Mouse (Mus musculus) layer of hippocampus, adult 2 months (tissue): Measurements from ENCODE around the gene Add2. TPM values are rescaled to one million over a fixed set of nuclear protein-coding genes. Genes with fewer than 3 reads are reported as not detected.
A peak's percentile ranks its signal among the peaks of the same experiment; 100 is the strongest.

ENCODE experiments used
- DNase-seq, 2 experiments: peaks; one replicate each; pipeline ENCODE4 v3.0.0; 2022; ENCODE audit warnings: low spot score in 2 of 2
- H3K27ac ChIP-seq: fragments of 200-600 bp; 2 replicates; pipeline ENCODE4 v1.8.1; 2022
- H3K4me3 ChIP-seq: fragments of 200-600 bp; 2 replicates; pipeline ENCODE4 v1.8.1; 2022; ENCODE audit warnings: mild to moderate bottlenecking
- CTCF ChIP-seq: fragments of 200-600 bp; conservative IDR thresholded peaks from 2 replicates; pipeline ENCODE4 v1.8.1; 2022; ENCODE audit warnings: antibody characterized with exemption, mild to moderate bottlenecking, moderate library complexity
- total RNA-seq, 2 experiments: library from RNA; stranded (reverse); gene quantifications; 2 replicates each; pipeline ENCODE4 v1.2.3; 2021

The Add2 gene
- total RNA-seq, 2 experiments from 2014 or later: 277 to 286 TPM

DNA sequence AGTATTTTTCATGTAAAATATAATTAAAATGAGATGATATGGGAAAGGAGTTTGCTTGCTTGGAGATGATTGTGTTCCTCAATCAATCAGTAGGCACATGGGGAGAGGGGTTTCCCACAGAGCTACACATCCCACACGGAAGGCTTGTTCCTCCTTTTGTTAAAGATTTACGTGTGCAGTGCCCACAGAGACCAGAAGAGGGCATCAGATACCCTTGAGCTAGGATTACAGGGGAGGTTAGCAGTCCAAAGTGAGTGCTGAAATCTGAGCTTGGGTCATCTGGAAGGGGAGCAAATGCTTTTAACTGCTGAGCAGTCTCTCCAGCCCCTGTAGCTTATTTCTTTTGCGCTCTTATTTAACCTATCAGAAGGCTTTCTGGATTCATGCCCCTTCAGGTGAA is 7.5 kb upstream of the Add2 start:
- no peak overlapping the region for H3K27ac ChIP-seq
- TF ChIP-seq CTCF: peak; percentile 81
- no peak overlapping the region for H3K4me3 ChIP-seq
- DNase-seq: no peak

DNA sequence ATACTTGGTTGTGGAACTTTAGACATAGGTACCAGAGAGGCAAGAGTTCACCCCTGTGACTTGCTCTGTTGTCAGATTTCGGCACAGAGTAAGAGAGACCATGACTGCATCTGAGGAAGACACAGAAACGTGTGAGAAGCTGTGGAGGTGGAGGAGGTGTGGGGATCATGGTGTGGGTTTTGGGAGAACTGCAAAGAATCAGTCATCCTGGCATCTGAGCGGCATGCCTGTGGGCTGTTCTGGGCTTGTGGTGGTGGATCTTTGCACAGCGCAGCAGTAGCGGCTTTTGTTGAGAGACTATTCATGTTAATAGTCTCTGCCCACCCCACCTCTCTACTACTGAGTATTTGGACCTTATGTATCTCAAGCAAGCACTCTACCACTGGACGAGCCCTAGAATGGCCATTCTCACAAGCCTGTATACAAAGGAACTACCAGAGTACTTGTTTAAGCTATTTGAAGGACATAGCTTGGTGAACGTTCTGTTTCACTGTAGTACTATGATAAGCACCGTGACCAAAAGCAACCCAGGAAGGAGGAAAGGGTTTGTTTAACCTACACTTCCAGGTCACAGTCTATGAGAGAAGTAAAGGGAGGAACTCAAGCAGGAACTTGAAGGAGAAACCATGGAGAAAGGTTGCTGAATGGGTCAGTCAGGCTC is 1.7 kb upstream of the Add2 start:
- no peak for TF ChIP-seq CTCF
- no peak for DNase-seq
- peak overlapping the region; percentile 97 for H3K27ac ChIP-seq
- no peak overlapping the region for H3K4me3 ChIP-seq

DNA sequence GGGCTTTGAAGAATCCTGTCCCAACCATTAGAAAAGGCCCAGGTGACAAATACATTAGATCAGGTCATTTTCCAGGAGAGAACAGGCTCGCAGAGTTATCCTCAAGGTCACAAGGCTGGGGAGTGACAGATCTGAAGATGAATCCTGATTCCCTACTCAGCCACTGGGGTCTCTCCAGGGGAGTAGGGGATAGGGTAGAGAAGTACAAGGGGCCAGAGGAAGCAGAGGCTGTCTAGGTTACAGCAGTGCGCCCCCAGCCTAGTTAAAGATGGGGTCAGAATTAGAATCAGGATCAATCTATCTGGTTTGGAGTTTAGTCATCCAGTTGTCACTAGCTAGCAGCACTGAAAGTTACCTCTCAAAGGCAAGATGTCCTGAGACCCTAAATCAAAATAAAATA is 331 bp upstream of the Add2 start:
- no peak for TF ChIP-seq CTCF
- no peak for DNase-seq
- peak overlapping the region; percentile 82 for H3K4me3 ChIP-seq
- H3K27ac ChIP-seq: peak overlapping the region; percentile 97

DNA sequence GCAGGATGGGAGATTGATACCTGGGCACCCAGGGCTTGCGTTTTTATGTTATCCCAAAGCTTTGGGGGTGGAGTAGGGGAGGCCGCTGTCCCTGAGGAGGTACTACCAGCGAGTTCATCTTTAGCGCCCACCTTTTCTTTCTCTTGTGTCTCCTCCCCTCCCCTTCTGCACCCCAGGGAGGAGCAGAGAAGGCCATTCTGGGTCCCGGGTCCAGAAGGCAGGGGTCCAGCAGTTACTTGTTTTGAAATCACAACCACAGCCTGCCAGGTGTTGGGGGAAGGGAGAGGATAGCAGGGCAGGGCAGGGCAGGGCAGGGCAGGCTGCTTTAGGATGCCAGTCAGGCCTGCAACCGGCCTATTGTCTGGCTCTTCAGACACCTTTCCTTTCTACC is 837 bp downstream of the Add2 start:
- DNase-seq: no peak
- Histone ChIP-seq H3K27ac (peak overlapping the region; percentile 97), H3K4me3 (peak overlapping the region; percentile 82)
- no peak for TF ChIP-seq CTCF

DNA sequence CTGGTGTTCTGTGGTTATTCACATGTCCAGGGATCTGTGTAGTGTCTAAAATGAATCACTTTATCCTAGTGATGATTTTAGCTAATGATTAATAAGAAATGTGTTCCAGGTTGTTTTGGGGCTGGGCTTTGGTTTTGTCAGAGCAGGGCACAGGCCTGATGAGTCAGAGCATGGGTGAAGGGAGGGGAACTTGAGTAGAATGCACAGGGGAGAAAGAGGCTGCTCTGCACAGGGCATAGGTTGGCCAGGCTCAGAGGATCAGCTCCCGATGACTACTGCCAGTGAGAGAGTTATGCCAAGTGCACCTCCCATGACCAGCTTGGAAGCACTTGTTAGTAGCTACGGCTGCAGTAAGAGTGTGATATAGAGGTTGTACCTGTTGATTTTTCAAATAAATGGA is 3.0 kb downstream of the Add2 start:
- no peak for DNase-seq
- peak overlapping the region; percentile 82 for H3K4me3 ChIP-seq
- no peak for TF ChIP-seq CTCF
- peak overlapping the region; percentile 97 for H3K27ac ChIP-seq

DNA sequence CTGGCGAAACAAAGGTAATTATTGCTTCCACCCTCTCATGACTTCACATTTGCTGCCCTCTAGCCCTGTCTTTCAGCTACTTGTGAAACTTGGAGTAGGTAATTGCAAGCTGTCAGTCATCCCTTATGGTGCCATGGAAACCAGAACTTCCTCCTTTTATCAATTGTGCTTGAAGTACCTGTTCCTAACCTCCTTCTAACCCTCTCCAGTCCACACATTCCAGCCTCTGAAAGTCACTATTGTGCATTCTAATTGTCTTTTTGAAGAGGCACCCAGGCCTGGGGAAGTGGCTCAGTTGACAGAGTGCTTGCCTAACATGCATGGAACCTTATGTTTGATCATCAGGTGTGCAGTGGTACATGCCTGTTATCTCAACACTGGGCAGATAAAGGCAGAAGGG is 5.2 kb downstream of the Add2 start:
- TF ChIP-seq CTCF: no peak
- H3K27ac ChIP-seq: peak overlapping the region; percentile 97; the same call in 1 of the 2 replicates
- no peak overlapping the region; the same call in 1 of the 2 replicates for H3K4me3 ChIP-seq
- DNase-seq: no peak

DNA sequence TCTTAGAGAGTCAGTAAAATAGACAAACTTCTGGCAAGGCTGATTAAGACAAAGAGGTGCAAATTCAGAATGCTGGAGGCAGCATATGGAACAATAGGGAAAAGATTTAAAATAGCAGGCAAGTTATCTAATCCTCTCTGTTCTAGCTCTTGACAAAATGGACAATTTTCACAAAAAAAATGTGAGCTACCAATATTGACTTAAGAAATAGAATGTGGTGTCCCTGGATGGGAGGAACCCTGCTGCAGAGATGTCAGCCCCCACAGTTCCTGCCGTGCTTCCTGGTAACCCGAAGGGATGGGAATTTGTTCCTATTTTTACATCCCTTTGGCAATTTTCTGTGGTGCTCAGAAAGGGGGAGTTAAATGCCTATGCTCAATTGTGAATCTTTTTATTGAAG is 10.4 kb downstream of the Add2 start:
- peak in 1 of 2 experiments; percentile 52 for DNase-seq
- H3K27ac ChIP-seq: peak overlapping the region; percentile 94
- H3K4me3 ChIP-seq: peak overlapping the region; percentile 3; the same call in 1 of the 2 replicates

DNA sequence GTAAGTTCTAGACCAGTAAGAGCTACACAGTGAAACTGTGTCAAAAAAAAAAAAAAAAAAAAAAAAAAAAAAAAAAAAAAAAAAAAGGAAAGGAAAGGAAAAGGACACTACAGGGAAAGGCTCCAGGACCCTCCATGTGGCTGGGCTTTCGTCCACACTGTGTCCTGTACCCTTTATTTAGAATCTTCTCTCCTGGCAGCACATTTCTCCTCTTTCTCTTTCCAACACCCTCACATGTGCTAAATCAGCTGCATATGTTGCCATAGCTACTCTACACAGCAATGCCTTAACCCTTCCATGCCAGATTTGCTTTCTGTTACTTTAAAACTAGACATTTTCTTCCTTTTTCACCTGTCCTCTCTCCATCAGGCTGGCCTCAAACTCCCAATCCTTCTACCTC is 11.7 kb downstream of the Add2 start:
- no peak for DNase-seq
- H3K27ac ChIP-seq: peak overlapping the region; percentile 94
- TF ChIP-seq CTCF: no peak
- H3K4me3 ChIP-seq: no peak overlapping the region

More for the DNA sequence above, 10.4 kb downstream of the Add2 start:
- no peak for TF ChIP-seq CTCF

DNA sequence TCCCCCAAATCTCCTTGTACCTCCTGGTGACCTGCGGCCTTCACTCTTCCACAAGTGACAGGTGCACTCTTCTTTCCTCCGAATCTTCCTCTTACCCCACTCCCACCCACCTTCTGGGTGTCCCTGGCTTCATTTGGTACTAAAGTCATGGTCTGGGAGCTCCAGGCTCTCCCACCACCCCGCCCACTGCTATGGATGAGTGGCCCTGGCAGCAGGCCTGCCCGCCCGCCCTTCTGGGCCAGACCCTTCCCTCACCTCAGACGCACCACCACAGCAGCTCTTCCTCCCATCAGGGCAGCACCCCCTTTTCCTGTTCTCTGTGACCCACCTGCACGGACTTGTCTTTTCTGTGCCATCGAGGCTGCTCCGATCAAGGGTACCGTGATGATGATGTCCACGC is 19.0 kb downstream of the Add2 start:
- TF ChIP-seq CTCF: no peak
- Histone ChIP-seq H3K27ac (peak overlapping the region; percentile 94), H3K4me3 (no peak overlapping the region)
- no peak for DNase-seq

DNA sequence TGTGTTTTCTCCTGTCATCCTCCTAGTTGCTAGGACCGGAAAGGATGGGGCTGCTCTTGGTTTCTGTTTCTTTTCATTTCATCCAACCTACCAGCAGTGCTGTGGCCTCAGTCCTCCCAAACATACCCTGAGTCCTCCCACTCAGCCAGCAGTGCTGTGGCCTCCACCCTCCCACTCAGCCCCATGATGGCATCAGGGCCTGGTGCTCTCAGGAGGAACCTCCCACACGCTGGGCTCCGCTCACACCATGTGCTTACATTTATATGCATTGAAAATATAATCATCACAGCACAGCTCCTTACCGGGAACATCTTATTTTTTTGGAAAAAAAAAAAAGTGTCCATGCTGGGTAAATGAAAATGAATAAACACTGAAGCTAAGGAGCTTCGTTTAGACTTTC is 20.0 kb downstream of the Add2 start:
- peak overlapping the region; percentile 94 for H3K27ac ChIP-seq
- H3K4me3 ChIP-seq: no peak overlapping the region
- TF ChIP-seq CTCF: no peak
- DNase-seq: peak; percentile 67 to 77

DNA sequence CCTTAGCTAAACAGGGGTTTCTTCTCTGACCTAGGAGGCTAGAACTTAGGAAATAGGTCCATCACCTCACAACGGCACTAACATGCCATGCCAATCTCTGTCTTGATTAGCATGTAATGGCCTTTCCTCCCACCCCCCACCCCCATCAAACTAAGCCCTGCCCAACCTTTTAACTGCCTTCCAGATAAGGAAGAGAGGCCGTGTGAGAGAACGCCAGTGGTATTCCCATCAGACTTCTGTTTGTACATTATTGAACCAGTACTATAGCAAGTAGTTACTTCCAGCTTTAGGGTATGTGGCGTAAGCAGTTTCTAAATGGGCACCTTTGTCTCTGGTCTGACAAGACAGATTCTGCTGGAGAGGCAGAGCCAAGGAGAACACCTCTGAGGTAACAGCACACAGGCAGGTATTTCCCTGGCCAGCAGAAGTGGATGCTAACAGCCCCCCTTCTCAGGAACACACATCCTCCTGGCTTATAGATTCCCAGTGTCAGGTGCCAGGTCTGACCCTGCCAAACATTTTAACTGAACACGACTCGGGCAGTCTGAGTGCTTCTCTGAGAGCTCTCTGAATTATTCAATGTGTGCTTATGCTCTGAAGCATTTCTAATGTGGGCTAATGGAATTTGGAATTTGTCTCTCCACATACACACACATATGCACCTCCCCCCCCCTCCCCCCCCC is 22.2 kb downstream of the Add2 start:
- no peak for TF ChIP-seq CTCF

DNA sequence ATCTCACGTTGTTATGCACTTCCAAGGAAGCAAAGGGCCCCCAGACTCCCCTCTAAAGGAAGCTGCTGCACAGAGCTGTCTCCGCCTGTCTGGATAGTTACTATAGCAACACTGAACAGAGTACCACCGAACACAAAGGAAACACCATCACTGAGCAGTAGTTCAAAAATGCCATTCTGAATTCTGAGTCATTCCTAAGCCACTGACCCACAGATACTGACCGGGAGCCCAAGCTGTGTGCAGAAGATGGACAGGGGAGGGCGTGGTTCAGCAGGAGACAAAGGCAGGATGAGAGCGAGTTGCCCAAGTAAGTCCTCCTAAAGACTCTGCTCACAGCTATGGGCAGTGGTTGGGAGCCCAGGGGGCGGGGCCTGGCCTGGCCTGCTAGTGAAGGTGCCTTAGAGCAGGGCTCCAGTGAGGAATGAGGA is 23.6 kb downstream of the Add2 start:
- no peak for TF ChIP-seq CTCF
- no peak for DNase-seq
- Histone ChIP-seq H3K27ac (peak overlapping the region; percentile 88), H3K4me3 (no peak overlapping the region; the same call in 1 of the 2 replicates)

More for the DNA sequence above, 22.2 kb downstream of the Add2 start:
- H3K4me3 ChIP-seq: no peak overlapping the region
- peak overlapping the region; percentile 94 for H3K27ac ChIP-seq
- DNase-seq: no peak

DNA sequence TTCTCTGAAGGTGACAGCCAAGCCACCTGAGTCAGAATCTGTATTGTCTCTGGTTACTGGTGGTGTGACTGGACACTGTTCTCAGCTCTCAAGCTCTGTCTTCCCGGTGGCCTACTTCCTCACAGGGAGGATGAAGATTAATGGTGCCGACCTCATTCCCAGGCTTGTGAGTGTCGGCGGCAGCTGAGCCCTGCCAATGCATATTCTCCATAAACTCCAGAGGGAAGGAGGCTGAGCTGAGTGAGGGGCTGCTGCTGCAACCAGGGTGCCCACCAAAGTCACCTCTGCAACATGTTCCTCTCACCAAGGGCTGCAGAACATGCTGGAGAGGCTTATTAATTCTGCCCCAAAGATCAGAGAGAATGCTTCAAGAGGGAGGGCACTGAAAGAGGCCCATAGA is 24.1 kb downstream of the Add2 start:
- no peak overlapping the region; the same call in 1 of the 2 replicates for H3K4me3 ChIP-seq

DNA sequence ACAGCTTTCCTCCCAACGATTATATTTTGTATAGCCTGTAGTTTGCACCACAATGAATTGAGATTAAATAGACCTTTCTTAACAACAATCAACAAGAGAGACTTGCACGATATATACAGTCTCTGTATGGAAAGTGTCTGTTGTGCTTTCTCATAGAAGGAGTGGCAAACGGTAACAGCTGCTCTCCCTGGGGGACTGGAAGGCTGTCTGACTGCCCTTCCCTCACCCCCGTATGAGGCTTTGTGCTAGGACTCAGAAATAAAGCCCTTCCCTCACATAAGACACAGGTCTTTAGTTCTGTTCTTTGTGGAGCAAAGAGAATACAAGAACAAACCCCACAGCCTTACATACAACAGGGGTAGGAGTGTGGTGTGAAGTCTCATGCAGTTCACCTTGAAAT is 24.6 kb downstream of the Add2 start:
- Histone ChIP-seq H3K4me3 (no peak overlapping the region), H3K27ac (peak overlapping the region; percentile 88)
- TF ChIP-seq CTCF: no peak
- no peak for DNase-seq

More for the DNA sequence above, 24.1 kb downstream of the Add2 start:
- peak overlapping the region; percentile 88 for H3K27ac ChIP-seq
- DNase-seq: no peak
- TF ChIP-seq CTCF: no peak
